Mouse (Mus musculus): Measurements from ENCODE around the gene Lrrfip2.

The Lrrfip2 gene

GRCm38 (mm10) chr9:111117126-111117642, at the start of gene Lrrfip2:
TSS of gene Lrrfip2 (plus strand) at chr9:111117592.
- DNase-seq (ENCODE audit: low spot score in 2 of 2): no peak

- peak; percentile 45 to 65 for DNase-seq (ENCODE audit: low spot score in 2 of 2)
These were observed 46.8 kb upstream of the Lrrfip2 start for GRCm38 (mm10) chr9:111070546-111070961.

GRCm38 (mm10) chr9:111072175-111072574, 45.2 kb upstream of the Lrrfip2 start:
- no peak for DNase-seq (ENCODE audit: low spot score in 2 of 2)

GRCm38 (mm10) chr9:111072971-111073370, 44.4 kb upstream of the Lrrfip2 start:
- DNase-seq (ENCODE audit: low spot score in 2 of 2): no peak

- DNase-seq (ENCODE audit: low spot score in 2 of 2): no peak
These were observed 39.6 kb upstream of the Lrrfip2 start for GRCm38 (mm10) chr9:111077745-111078144.

GRCm38 (mm10) chr9:111080801-111081200, 36.6 kb upstream of the Lrrfip2 start:
- DNase-seq (ENCODE audit: low spot score in 2 of 2): no peak

GRCm38 (mm10) chr9:111081765-111082164, 35.6 kb upstream of the Lrrfip2 start:
- DNase-seq (ENCODE audit: low spot score in 2 of 2): no peak

- DNase-seq (ENCODE audit: low spot score in 2 of 2): no peak
These were observed 32.1 kb upstream of the Lrrfip2 start for GRCm38 (mm10) chr9:111085329-111085728.

GRCm38 (mm10) chr9:111086137-111086536, 31.3 kb upstream of the Lrrfip2 start:
- no peak for DNase-seq (ENCODE audit: low spot score in 2 of 2)

GRCm38 (mm10) chr9:111086995-111087606, 30.3 kb upstream of the Lrrfip2 start:
- DNase-seq (ENCODE audit: low spot score in 2 of 2): no peak

- no peak for DNase-seq (ENCODE audit: low spot score in 2 of 2)
These were observed 29.4 kb upstream of the Lrrfip2 start for GRCm38 (mm10) chr9:111087960-111088359.

GRCm38 (mm10) chr9:111088886-111089285, 28.5 kb upstream of the Lrrfip2 start:
- DNase-seq (ENCODE audit: low spot score in 2 of 2): no peak

- no peak for DNase-seq (ENCODE audit: low spot score in 2 of 2)
These were observed 24.7 kb upstream of the Lrrfip2 start for GRCm38 (mm10) chr9:111092657-111093056.

- peak in 1 of 2 experiments; percentile 41 for DNase-seq (ENCODE audit: low spot score in 2 of 2)
These were observed 24.3 kb upstream of the Lrrfip2 start for GRCm38 (mm10) chr9:111093094-111093493.

- no peak for DNase-seq (ENCODE audit: low spot score in 2 of 2)
These were observed 22.8 kb upstream of the Lrrfip2 start for GRCm38 (mm10) chr9:111094626-111095025.

- no peak for DNase-seq (ENCODE audit: low spot score in 2 of 2)
These were observed 21.7 kb upstream of the Lrrfip2 start for GRCm38 (mm10) chr9:111095710-111096109.

GRCm38 (mm10) chr9:111096419-111097326, 20.7 kb upstream of the Lrrfip2 start:
- no peak for DNase-seq (ENCODE audit: low spot score in 2 of 2)

GRCm38 (mm10) chr9:111097543-111097942, 19.8 kb upstream of the Lrrfip2 start:
- DNase-seq (ENCODE audit: low spot score in 2 of 2): no peak

GRCm38 (mm10) chr9:111100406-111100805, 17.0 kb upstream of the Lrrfip2 start:
- DNase-seq (ENCODE audit: low spot score in 2 of 2): no peak

- DNase-seq (ENCODE audit: low spot score in 2 of 2): no peak
These were observed 14.1 kb upstream of the Lrrfip2 start for GRCm38 (mm10) chr9:111103293-111103692.

GRCm38 (mm10) chr9:111103893-111104292, 13.5 kb upstream of the Lrrfip2 start:
- no peak for DNase-seq (ENCODE audit: low spot score in 2 of 2)

GRCm38 (mm10) chr9:111107863-111108262, 9.5 kb upstream of the Lrrfip2 start:
- DNase-seq (ENCODE audit: low spot score in 2 of 2): no peak

- DNase-seq (ENCODE audit: low spot score in 2 of 2): peak; percentile 76 to 83
These were observed 431 bp downstream of the Lrrfip2 start for GRCm38 (mm10) chr9:111117794-111118251.

All from spleen, postnatal 14 days (tissue).